ENCODE assay signal across 11 mouse cellular contexts in genomic region chr10:128790398-128791124, GRCm38 (mm10). TPM values are rescaled to one million over a fixed set of nuclear protein-coding genes. Genes with fewer than 3 reads are reported as not detected.
DNase-seq lines count a peak whose midpoint lies in the region; ATAC-seq and TF ChIP-seq lines count a peak whose summit lies in the region.
"Had no signal": no experiment of that assay in that cellular context is flagged by ENCODE, and none has a peak within 500 bp of the region (broad histone marks: within the 10 kb centered on the region; RNA-seq: fewer than 3 reads in every experiment).

TSS of gene Mmp19 (plus strand) at chr10:128790910.

- no peak within 1 kb of the TSS for H3K27ac ChIP-seq in heart, embryonic 15.5 days
- H3K27ac ChIP-seq in lung, postnatal 0 days (ENCODE audit: low read length): peak within 1 kb of the TSS; percentile 69
- no peak within 1 kb of the TSS for H3K27ac ChIP-seq in kidney, adult 2 months (ENCODE audit: insufficient read depth, low read depth, low read length)
- H3K27ac ChIP-seq: hindbrain, embryonic 15.5 days had no signal

- peak within 1 kb of the TSS; percentile 40 for H3K4me3 ChIP-seq in erythroblast, embryonic 14.5 days (replicated peaks)
- no peak within 1 kb of the TSS; the same call in 1 of the 2 replicates for H3K4me3 ChIP-seq in heart, embryonic 15.5 days
- peak within 1 kb of the TSS; percentile 27 for H3K4me3 ChIP-seq in lung, postnatal 0 days (ENCODE audit: low read depth, low read length)
- no peak within 1 kb of the TSS; the same call in 1 of the 2 replicates for H3K4me3 ChIP-seq in kidney, adult 2 months (ENCODE audit: insufficient read depth, low read depth, low read length)
- H3K4me3 ChIP-seq: hindbrain, embryonic 15.5 days had no signal

- peak; percentile 70 for DNase-seq in adipocyte (ENCODE audit: low spot score)
- peak; percentile 58 for DNase-seq in lung, postnatal 0 days (ENCODE audit: low spot score)
- DNase-seq in right cerebral cortex, postnatal 25 days: no peak
- no peak for DNase-seq in left cerebral cortex, adult 8-10 months (ENCODE audit: low spot score in 2 of 2)
- no peak for DNase-seq in kidney, adult 2 months
- DNase-seq: thymus, adult 18-20 months had no signal

- H3K27me3 ChIP-seq in erythroblast, embryonic 14.5 days (ENCODE audit: control insufficient read depth): 0 out of 2 replicates have a peak, but pooled peaks cover 2% of the 10 kb centered on the region
- H3K27me3 ChIP-seq in heart, embryonic 15.5 days: no peaks in the 10 kb centered on the region
- H3K27me3 ChIP-seq in lung, postnatal 0 days (replicated peaks; ENCODE audit: insufficient read depth, low read length): no peaks in the 10 kb centered on the region
- H3K27me3 ChIP-seq in kidney, adult 2 months (replicated peaks; ENCODE audit: control insufficient read depth, insufficient read depth, low read length): no peaks in the 10 kb centered on the region
- H3K27me3 ChIP-seq: hindbrain, embryonic 15.5 days had no signal

- no peak for ATAC-seq in erythroblast, adult 5-6 weeks (replicated peaks; ENCODE audit: low FRiP score, poor library complexity, severe bottlenecking)
- ATAC-seq in heart, embryonic 15.5 days (replicated peaks; ENCODE audit: insufficient number of reproducible peaks, insufficient read depth, low FRiP score, low read depth): no peak
- ATAC-seq in lung, postnatal 0 days: peak; percentile 67
- ATAC-seq: activated CD4-positive, CD25-positive, alpha-beta regulatory T cell, adult 4 months had no signal

- TF ChIP-seq EP300 in lung, postnatal 0 days (IDR thresholded peaks at IDR 0.05): no peak

- peak within 1 kb of the TSS; percentile 2; the same call in 1 of the 2 replicates for H3K9ac ChIP-seq in heart, embryonic 15.5 days
- H3K9ac ChIP-seq in lung, postnatal 0 days (replicated peaks; ENCODE audit: low read depth): 0 out of 2 replicates have a peak within 1 kb of the TSS, but pooled peaks have one; percentile 5
- H3K9ac ChIP-seq: hindbrain, embryonic 15.5 days had no signal

- peaks cover 2% of the 10 kb centered on the region for H3K4me1 ChIP-seq in erythroblast, embryonic 14.5 days (ENCODE audit: control insufficient read depth)
- H3K4me1 ChIP-seq in heart, embryonic 15.5 days (replicated peaks): no peaks in the 10 kb centered on the region
- no peaks in the 10 kb centered on the region for H3K4me1 ChIP-seq in lung, postnatal 0 days (ENCODE audit: insufficient read depth, low read depth, low read length)
- no peaks in the 10 kb centered on the region for H3K4me1 ChIP-seq in kidney, adult 2 months (ENCODE audit: control insufficient read depth, insufficient read depth, low read length)
- H3K4me1 ChIP-seq: hindbrain, embryonic 15.5 days had no signal

- peak within 1 kb of the TSS; percentile 21 for H3K4me2 ChIP-seq in heart, embryonic 15.5 days
- peak within 1 kb of the TSS; percentile 42 for H3K4me2 ChIP-seq in lung, postnatal 0 days (replicated peaks; ENCODE audit: low read depth, low read length)
- H3K4me2 ChIP-seq: hindbrain, embryonic 15.5 days had no signal

- no peaks in the 10 kb centered on the region for H3K9me3 ChIP-seq in erythroblast, embryonic 14.5 days (ENCODE audit: control insufficient read depth, low read length)
- H3K9me3 ChIP-seq in heart, embryonic 15.5 days (replicated peaks): no peaks in the 10 kb centered on the region
- H3K9me3 ChIP-seq in lung, postnatal 0 days (ENCODE audit: low read length): no peaks in the 10 kb centered on the region
- H3K9me3 ChIP-seq: hindbrain, embryonic 15.5 days had no signal

- TF ChIP-seq CTCF in lung, postnatal 0 days (IDR thresholded peaks at IDR 0.05): no peak
- TF ChIP-seq CTCF in kidney, adult 2 months (conservative IDR thresholded peaks at IDR 0.05; ENCODE audit: insufficient read depth, insufficient read length, low read depth, low read length): no peak

- WGBS in heart, embryonic 15.5 days: 61% methylated on average over 7 of the region's 7 CpGs
- WGBS in lung, postnatal 0 days: 65% methylated on average over 7 of the region's 7 CpGs
- 78% methylated on average over 7 of the region's 7 CpGs for WGBS in kidney, adult 2 months

- TF ChIP-seq POLR2A in kidney, adult 2 months (IDR thresholded peaks at IDR 0.05; ENCODE audit: low read depth, low read length): no peak

- H3K36me3 ChIP-seq in erythroblast, embryonic 14.5 days (ENCODE audit: control insufficient read depth): no peaks in the 10 kb centered on the region; the same call in 1 of the 2 replicates
- H3K36me3 ChIP-seq in heart, embryonic 15.5 days: no peaks in the 10 kb centered on the region
- H3K36me3 ChIP-seq in lung, postnatal 0 days (ENCODE audit: insufficient read depth, low read length): no peaks in the 10 kb centered on the region
- no peaks in the 10 kb centered on the region for H3K36me3 ChIP-seq in kidney, adult 2 months (ENCODE audit: control insufficient read depth, insufficient read depth, low read length)
- H3K36me3 ChIP-seq: hindbrain, embryonic 15.5 days had no signal

RNA-seq across cellular contexts. Expression of gene Mmp19, which starts in this region (rescaled TPM):
- polyA plus RNA-seq in erythroblast, embryonic 14.5 days (2012): 0.01 TPM in 1 of 2 replicates, not detected in the other
- total RNA-seq in erythroblast, adult 5-6 weeks (2015; ENCODE audit: low replicate concordance): 0.38 TPM in 1 of 2 replicates, not detected in the other
- total RNA-seq in erythroblast, adult 5-6 weeks (2017; ENCODE audit: low replicate concordance): 0.85 and 1.5 TPM in 2 replicates
- 1.6 and 2.5 TPM in 2 replicates for polyA plus RNA-seq in heart, embryonic 15.5 days (2015; fragmentation: Nextera tagmentation; extraction: Ambion mirVana)
- 8.2 and 9.8 TPM in 2 replicates for polyA plus RNA-seq in lung, postnatal 0 days (2015; fragmentation: Nextera tagmentation; extraction: Ambion mirVana)
- total RNA-seq in left cerebral cortex, adult 8-10 months (2022): 1 to 10 TPM in 1 of 4 experiments, under 1 TPM in 3; 0.59 to 1.8 (median 0.85) TPM
- polyA plus RNA-seq in kidney, adult 2 months (2012; rRNA removed): 1.7 and 2.5 TPM in 2 replicates
- polyA plus RNA-seq: activated CD4-positive, CD25-positive, alpha-beta regulatory T cell, adult 4 months had no signal

Comparison
In these comparisons a context has a peak if more than half of its experiments do, and no peak if none do; other contexts are left out.
1. H3K4me3 ChIP-seq: peak in erythroblast, embryonic 14.5 days (single experiment) and lung, postnatal 0 days (single experiment); none in heart, embryonic 15.5 days (single experiment) and kidney, adult 2 months (single experiment).
2. DNase-seq: peak in adipocyte (single experiment) and lung, postnatal 0 days (single experiment); none in right cerebral cortex, postnatal 25 days (single experiment), left cerebral cortex, adult 8-10 months (0 of 2) and kidney, adult 2 months (single experiment).